Mouse (Mus musculus) liver, postnatal 0 days (tissue): ENCODE measurements around the gene Camk1g. TPM values are rescaled to one million over a fixed set of nuclear protein-coding genes. Genes with fewer than 3 reads are reported as not detected.

Experiments used
- ATAC-seq: fragments of 200-750 bp; cut with Nextera tagmentation; 2 replicates; pipeline ENCODE4 v1.8.0; 2017; ENCODE audit warnings: mild to moderate bottlenecking, moderate library complexity
- DNase-seq: peaks from one replicate; pipeline ENCODE4 v3.0.0-alpha.2; 2016
- H3K27ac ChIP-seq: fragments of 300-500 bp; sonication (generic); 2 replicates; pipeline ENCODE4 v1.5.1; 2014; ENCODE audit warnings: antibody characterized with exemption, moderate library complexity, mild to moderate bottlenecking, low read depth
- H3K27me3 ChIP-seq: fragments of 300-500 bp; sonication (generic); 2 replicates; pipeline ENCODE4 v1.6.1; 2014; ENCODE audit warnings: low read length, control low read depth, mixed read lengths; ENCODE audit not compliant: insufficient read depth
- H3K36me3 ChIP-seq: fragments of 300-500 bp; sonication (generic); replicated peaks from 2 replicates; pipeline ENCODE4 v1.6.1; 2014; ENCODE audit warnings: mild to moderate bottlenecking, control low read depth, low read length, moderate library complexity, mixed read lengths; ENCODE audit not compliant: insufficient read depth
- H3K4me1 ChIP-seq: fragments of 300-500 bp; sonication (generic); 2 replicates; pipeline ENCODE4 v1.6.1; 2014; ENCODE audit warnings: antibody characterized with exemption, mild to moderate bottlenecking, control low read depth; ENCODE audit not compliant: insufficient read depth
- H3K4me2 ChIP-seq: fragments of 300-500 bp; sonication (generic); 2 replicates; pipeline ENCODE4 v1.6.1; 2014; ENCODE audit warnings: low read depth, mild to moderate bottlenecking, low read length, moderate library complexity, mixed read lengths
- H3K4me3 ChIP-seq: fragments of 300-500 bp; sonication (generic); 2 replicates; pipeline ENCODE4 v1.5.1; 2014; ENCODE audit warnings: low read depth, low read length
- H3K9ac ChIP-seq: fragments of 300-500 bp; sonication (generic); replicated peaks from 2 replicates; pipeline ENCODE4 v1.6.1; 2014; ENCODE audit warnings: mild to moderate bottlenecking, moderate library complexity
- H3K9me3 ChIP-seq: fragments of 300-500 bp; sonication (generic); 2 replicates; pipeline ENCODE4 v1.6.1; 2016; ENCODE audit warnings: mild to moderate bottlenecking, control low read depth, low read length, mixed read lengths
- CTCF ChIP-seq: sonication (generic); IDR thresholded peaks from 2 replicates; pipeline ENCODE4 v1.5.1; 2016; ENCODE audit warnings: antibody characterized with exemption, low read depth
- EP300 ChIP-seq: IDR thresholded peaks from 2 replicates; pipeline ENCODE4 v1.6.1; 2016; ENCODE audit warnings: antibody characterized with exemption, low read depth, mild to moderate bottlenecking
- WGBS: fragments of 180-500 bp; shearing (Covaris S2); extraction: QIAGEN DNeasy Blood & Tissue Kit; methylation state at CpG from one replicate; pipeline ENCODE4 v1.1.7; 2014; ENCODE audit not compliant: insufficient replicate concordance; 5-methylcytosine and 5-hydroxymethylcytosine counted together
- polyA plus RNA-seq: library from polyadenylated mRNA; unstranded; fragments of >200 nt; fragmentation: Nextera tagmentation; extraction: Ambion mirVana; gene quantifications from 2 replicates; pipeline ENCODE4 v1.2.1, GENCODE M21; 2015

The Camk1g gene
- polyA plus RNA-seq, 1 experiment from 2014 or later = 0.15 TPM

DNA sequence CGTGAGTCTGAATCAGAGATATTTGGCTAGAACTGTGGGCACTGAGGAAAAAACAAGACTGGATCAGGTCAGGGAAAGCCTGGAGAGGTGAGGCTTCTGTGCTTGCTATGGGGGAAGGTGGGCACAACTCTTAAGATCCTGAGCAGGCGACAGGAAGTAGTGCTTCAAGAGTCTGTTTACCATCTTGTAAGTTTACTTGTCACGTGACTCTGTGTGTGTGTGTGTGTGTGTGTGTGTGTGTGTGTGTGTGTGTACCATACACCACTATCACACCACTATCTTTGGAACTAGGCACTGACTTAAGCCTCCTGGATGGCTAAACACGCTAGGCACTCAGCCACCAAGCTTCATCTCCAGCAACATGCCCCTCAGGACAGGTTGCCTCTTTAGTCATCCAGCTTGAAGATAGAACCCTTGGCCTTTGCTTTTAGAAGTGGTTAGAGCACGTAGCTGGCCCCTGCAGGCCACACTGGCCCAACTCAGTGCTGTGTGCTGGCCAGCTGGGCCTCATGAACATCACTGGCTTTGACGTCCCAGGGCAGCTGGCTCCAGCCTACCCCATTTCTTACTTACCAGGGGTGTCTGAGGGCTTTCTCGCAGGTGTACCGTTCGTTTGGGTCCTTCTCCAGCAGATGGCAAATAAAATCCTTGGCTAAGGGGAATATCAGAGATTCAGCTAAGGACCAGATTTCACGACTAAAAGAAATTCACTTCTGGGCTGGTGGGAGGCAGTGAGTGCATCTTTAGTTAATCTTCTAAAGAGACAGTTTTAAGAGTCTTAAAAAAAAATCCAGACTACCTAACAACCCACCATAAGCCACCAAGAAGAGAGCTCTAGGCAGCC is 20.2 kb downstream of the Camk1g start:
- TF ChIP-seq CTCF = no peak
- no peak for TF ChIP-seq EP300
- no peaks in the 10 kb centered on the region for H3K4me1 ChIP-seq
- no peak overlapping the region for H3K27ac ChIP-seq
- ATAC-seq (no peak), DNase-seq (no peak)
- H3K4me3 ChIP-seq = no peak overlapping the region
- WGBS = 65% methylated on average over 10 of the region's 10 CpGs
- no peaks in the 10 kb centered on the region for H3K9me3 ChIP-seq
- H3K4me2 ChIP-seq = no peak overlapping the region
- no peaks in the 10 kb centered on the region for H3K36me3 ChIP-seq
- H3K9ac ChIP-seq = no peak overlapping the region
- no peaks in the 10 kb centered on the region for H3K27me3 ChIP-seq

DNA sequence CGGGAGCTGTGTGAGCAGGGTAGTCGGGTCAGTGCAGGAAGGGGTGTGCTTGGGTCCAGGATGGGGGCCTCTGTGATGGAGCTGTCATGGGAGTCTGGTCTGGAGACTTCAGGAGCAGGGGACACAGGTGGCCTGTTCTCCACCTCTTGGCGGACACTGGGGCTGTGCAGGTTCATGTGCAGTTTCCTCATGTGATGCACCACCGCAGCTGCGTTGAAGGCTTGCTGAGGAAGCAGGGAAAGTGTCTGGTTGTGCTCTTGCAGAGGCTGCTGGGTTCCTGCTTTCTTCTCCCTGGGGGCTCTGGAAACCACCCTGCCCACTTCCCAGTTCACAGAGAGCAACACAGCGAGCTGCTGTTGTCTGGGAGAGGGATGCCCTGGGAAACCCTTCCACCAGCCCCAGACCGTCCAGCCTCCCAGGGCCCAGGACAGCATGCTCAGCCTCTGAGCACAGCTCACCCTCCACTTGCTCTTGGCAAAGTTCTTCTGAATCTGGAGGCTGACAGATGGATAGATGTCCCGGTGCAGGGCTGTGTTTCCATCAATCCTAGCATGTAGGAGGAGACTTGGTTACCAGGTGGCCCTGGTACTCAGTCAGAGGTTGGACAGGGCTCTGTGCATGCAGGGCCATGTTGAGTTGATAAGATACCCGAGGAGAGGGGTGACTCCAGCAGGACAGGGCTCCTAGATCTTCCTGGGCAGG is 21.7 kb downstream of the Camk1g start:
- no peaks in the 10 kb centered on the region for H3K4me1 ChIP-seq
- H3K4me3 ChIP-seq = no peak overlapping the region
- DNase-seq (no peak), ATAC-seq (no peak)
- TF ChIP-seq CTCF (no peak), EP300 (no peak)
- no peaks in the 10 kb centered on the region for H3K27me3 ChIP-seq
- H3K27ac ChIP-seq = no peak overlapping the region
- no peak overlapping the region for H3K9ac ChIP-seq
- no peaks in the 10 kb centered on the region for H3K9me3 ChIP-seq
- 64% methylated on average over 9 of the region's 9 CpGs for WGBS
- no peak overlapping the region for H3K4me2 ChIP-seq
- H3K36me3 ChIP-seq = no peaks in the 10 kb centered on the region

DNA sequence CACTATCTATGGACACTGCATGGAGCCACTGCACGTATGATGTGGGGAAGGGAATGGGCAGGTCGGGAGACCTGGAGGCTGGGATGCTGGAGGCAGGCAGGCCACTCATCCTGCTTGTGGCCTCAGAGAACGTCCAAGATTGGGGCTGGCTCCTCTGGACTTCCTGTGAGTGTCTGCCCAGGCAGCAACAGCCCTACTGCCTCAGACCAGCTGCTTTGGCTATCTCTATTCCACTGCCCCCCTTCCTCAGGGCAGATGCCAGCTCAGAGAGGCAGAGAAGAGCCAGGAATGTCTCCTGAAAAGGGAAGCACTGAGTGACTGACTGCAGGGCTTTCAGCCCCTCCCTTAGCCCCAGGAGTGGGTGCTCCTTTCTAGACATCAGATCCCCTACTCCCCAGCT is 23.2 kb downstream of the Camk1g start:
- ATAC-seq (no peak), DNase-seq (no peak)
- Histone ChIP-seq H3K9me3 (no peaks in the 10 kb centered on the region), H3K4me2 (no peak overlapping the region), H3K9ac (no peak overlapping the region), H3K36me3 (no peaks in the 10 kb centered on the region), H3K27me3 (no peaks in the 10 kb centered on the region), H3K4me1 (no peaks in the 10 kb centered on the region), H3K27ac (no peak overlapping the region), H3K4me3 (no peak overlapping the region)
- 54% methylated on average over 3 of the region's 3 CpGs for WGBS
- TF ChIP-seq CTCF (no peak), EP300 (no peak)

DNA sequence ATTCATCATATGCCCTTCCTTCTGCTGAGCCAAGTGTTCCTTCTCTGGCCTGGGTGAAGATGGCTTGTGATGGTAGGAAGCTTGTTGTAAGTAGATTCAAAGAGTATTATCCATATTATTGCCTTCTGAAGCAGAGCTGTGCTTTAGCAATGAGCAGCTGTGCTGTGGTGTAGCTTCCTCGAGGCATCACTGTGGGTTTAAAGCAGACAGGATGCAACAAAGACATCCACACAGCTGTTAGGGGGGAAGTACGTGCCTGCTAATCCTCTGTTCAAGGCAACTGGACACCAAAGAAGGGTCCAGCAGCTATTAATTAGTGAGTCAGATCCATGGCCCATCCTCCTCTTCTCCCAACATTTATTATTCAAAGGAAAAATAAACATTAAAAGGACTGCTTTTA is 25.1 kb downstream of the Camk1g start:
- 33% methylated on average over 2 of the region's 2 CpGs for WGBS
- Histone ChIP-seq H3K27me3 (no peaks in the 10 kb centered on the region), H3K4me1 (no peaks in the 10 kb centered on the region), H3K4me2 (no peak overlapping the region), H3K9me3 (no peaks in the 10 kb centered on the region), H3K36me3 (no peaks in the 10 kb centered on the region), H3K4me3 (no peak overlapping the region), H3K27ac (no peak overlapping the region), H3K9ac (no peak overlapping the region)
- no peak for TF ChIP-seq EP300
- TF ChIP-seq CTCF = no peak
- ATAC-seq = no peak
- DNase-seq = no peak

DNA sequence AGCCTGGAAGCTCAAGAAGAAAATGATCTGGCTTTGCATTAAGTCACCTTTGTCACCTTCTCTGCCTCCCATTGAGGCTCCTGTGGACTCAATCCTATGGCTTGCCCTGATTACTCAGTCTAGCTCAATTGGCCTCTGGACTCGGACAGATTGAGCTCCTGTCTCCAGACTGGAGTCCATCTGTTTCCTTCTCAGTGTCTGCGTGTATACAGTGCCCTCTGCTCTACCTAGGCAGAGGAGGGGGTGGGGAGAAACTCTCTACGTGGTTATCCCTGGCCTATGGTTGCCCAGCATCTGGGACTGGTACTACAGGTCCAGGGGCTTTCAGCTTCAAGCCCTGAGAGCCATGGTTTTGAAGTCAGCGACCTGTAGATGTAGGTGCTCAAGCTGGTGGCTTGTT is 26.2 kb downstream of the Camk1g start:
- ATAC-seq (no peak), DNase-seq (no peak)
- Histone ChIP-seq H3K27me3 (no peaks in the 10 kb centered on the region), H3K9me3 (no peaks in the 10 kb centered on the region), H3K36me3 (no peaks in the 10 kb centered on the region), H3K27ac (no peak overlapping the region), H3K4me1 (no peaks in the 10 kb centered on the region), H3K4me3 (no peak overlapping the region), H3K4me2 (no peak overlapping the region), H3K9ac (no peak overlapping the region)
- 54% methylated on average over 4 of the region's 4 CpGs for WGBS
- no peak for TF ChIP-seq CTCF
- TF ChIP-seq EP300 = no peak

DNA sequence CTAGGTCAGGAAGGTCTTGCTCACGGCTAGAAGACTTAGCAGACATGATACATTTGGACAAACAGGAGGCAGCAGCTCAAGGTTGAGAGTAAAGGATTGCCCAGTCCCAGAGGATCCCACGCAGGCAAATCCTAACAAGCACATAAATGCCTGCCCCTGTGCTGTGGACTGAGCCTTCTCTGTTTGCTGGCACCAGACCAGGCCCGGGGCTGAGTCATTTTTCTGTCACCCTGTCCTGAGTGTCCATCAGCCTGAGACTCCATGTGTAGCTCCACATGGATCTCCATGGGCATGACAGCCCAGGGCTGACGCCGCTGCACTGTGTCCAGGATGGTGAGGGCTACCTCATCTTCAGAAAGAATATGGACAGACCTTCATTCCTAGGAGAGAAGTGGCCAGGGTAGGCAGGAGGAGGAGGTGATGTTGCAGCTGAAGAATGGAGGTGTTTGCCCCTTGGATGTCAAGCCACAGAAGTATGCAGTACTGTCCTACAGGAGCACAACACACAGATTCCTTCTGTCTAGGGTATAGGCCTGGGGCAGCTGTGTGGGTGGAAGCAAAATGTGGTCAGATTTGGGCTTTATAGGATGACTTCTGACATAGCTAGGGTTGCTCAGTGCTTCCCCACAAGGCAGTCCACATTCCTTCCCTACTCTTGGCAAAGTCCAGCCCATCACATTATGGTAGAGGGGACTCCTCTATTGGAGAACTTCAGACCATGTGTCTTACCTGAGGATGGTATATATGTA is 27.7 kb downstream of the Camk1g start:
- TF ChIP-seq CTCF (no peak), EP300 (no peak)
- WGBS = 83% methylated on average over 5 of the region's 5 CpGs
- Histone ChIP-seq H3K36me3 (no peaks in the 10 kb centered on the region), H3K27ac (no peak overlapping the region), H3K9me3 (no peaks in the 10 kb centered on the region), H3K4me3 (no peak overlapping the region), H3K27me3 (no peaks in the 10 kb centered on the region), H3K4me2 (no peak overlapping the region), H3K9ac (no peak overlapping the region), H3K4me1 (no peaks in the 10 kb centered on the region; the same call in 1 of the 2 replicates)
- DNase-seq (no peak), ATAC-seq (no peak)
